Mouse (Mus musculus): ENCODE measurements at regions not wholly inside any gene's neighbourhood (a gene's known extent, or its start where the extent isn't known, plus 50 kb on each side); places are given as distances from the start of the nearest gene placed in this dataset.

DNA sequence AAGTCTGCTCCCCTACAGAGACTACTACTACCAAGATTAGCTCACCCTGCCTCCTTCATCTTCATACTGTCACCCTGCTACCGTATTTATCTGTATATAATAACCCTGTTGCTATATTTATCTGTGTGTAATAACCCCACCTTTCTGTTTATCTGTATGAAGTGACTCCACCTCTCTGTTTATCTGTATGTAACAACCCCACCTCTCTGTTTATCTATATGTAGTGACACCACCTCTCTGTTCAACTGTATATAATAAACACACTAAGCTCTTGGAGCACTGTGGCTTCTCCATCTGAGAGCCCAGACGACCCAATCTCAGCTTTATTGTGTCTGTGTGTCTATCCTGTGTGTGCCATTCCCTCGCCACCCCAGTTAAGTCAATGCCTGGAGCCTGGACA, 154.7 kb downstream of the Katnal1 start:
- TF ChIP-seq CTCF (conservative IDR thresholded peaks at IDR 0.05; ENCODE audit: insufficient read depth, insufficient read length, low read depth, low read length), result no peak
- TF ChIP-seq POLR2A (IDR thresholded peaks at IDR 0.05; ENCODE audit: low read depth, low read length), result no peak
